Mouse (Mus musculus) erythroblast, adult 5-6 weeks (primary cell): ENCODE measurements around the gene Wnt8b. TPM values are rescaled to one million over a fixed set of nuclear protein-coding genes. Genes with fewer than 3 reads are reported as not detected.
"Not testable (repeated sequence)": the region's sequence is repeated elsewhere in the genome, so short reads cannot be mapped to it uniquely, and the experiment has no call there.

Source experiments
- ATAC-seq: replicated peaks from 2 replicates; pipeline ENCODE4 v1.8.0; 2016; ENCODE audit warnings: moderate number of reproducible peaks, mild to moderate bottlenecking, moderate TSS enrichment, inconsistent platforms; ENCODE audit not compliant: poor library complexity, low FRiP score, severe bottlenecking
- total RNA-seq, 2 experiments: library from RNA; stranded (forward) in 1 of 2; stranded (reverse) in 1 of 2; fragments of 150-400 nt in 1 of 2; fragments of 200-764, 138-1000 nt in 1 of 2; gene quantifications; 2 replicates each; pipeline versions ENCODE4 v1.2.3 to v1.2.4; 2015 to 2017; ENCODE audit warnings: low replicate concordance in 2 of 2

Gene Wnt8b
- total RNA-seq (2015; ENCODE audit: low replicate concordance) (not detected in 2 replicates), total RNA-seq (2017; ENCODE audit: low replicate concordance) (not detected in 2 replicates)

- ATAC-seq = no peak
Measured at GRCm38 (mm10) chr19:44493128-44493527, at the start of gene Wnt8b. TSS of gene Wnt8b (plus strand) at chr19:44493472.

GRCm38 (mm10) chr19:44445755-44446154, 47.5 kb upstream of the Wnt8b start:
- ATAC-seq = no peak

- no peak for ATAC-seq
Measured at GRCm38 (mm10) chr19:44447927-44448326, 45.3 kb upstream of the Wnt8b start.

DNA sequence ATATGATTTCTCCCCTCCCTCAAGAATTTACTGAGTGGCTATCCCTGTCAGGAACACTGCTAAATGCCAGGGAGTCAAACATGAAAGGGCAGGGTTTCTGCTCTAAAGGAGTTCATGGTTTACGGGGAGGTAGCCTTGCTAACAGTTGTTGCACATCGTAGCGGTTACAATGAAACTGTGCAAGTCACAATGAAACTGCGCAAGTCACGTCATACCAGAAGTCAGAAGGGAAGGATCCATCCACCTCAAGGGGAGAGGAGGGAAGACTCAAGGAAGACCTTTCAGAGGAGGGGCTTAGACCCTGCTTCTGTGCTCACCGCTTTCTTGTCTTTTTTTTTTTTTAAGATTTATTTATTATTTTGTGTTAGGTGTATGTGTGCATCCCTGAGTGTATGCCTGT, 38.4 kb upstream of the Wnt8b start:
- ATAC-seq = no peak

DNA sequence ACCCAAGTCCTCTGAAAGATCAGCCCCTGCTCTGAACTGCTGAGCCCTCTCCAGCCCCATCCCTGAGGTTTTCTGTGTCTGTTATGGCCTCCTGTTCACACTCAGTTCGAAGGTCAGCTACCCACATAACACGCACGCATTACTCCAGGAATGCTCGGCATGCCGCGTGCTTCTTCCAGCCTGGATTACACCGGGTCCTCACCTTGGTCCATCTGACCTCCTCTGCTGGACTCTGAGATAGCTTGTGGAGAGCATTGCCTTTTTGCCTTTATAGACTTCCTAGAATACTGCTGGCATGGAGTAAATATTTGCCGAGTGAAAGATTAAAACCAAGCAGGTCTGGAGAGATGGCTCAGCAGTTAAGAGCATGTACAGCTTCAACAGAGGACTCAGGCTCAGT, 37.9 kb upstream of the Wnt8b start:
- no peak for ATAC-seq

GRCm38 (mm10) chr19:44457359-44458055, 35.8 kb upstream of the Wnt8b start:
- no peak for ATAC-seq

DNA sequence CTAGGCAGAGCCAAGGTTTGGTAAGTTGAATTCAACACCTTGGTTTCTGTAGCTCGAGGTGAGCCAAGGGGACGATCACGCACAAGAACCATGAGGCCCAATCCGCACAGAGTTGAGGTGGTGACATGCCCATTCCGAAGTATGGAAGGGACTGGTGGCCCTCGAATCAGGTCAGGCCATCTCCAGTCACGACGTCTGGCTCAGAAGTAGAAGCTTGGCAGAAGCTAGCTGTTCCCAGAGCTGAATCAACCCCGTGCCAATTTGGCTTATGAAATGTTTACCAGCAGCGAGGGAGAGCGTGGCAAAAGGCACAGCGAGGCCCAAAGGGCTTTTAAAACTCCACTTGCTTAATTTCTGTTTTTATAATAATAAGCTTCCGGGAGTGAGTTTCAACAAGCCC, 34.6 kb upstream of the Wnt8b start:
- ATAC-seq = no peak

- ATAC-seq = no peak
Measured at GRCm38 (mm10) chr19:44460441-44460840, 32.8 kb upstream of the Wnt8b start.

DNA sequence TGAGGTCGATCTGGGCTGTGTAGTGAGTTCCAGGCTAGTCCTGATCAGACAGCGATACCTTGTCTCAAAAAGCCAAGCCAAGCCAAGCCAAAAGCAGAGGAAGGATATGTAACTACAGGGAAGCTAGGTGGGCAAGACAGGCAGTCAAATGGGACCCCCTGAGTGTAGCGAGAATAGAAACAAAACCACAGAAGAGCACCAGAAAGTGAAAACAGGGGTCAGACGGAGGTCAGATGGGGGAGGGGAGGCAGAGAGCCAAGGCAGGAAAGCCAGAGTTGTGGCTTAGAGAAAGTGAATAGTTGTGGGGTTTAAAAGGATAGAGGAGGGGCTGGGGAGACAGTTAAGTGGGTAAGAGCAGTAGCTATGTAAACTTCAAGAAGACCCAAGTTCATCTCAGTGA, 31.8 kb upstream of the Wnt8b start:
- ATAC-seq = no peak

GRCm38 (mm10) chr19:44462141-44462540, 31.1 kb upstream of the Wnt8b start:
- ATAC-seq = no peak

- ATAC-seq = not testable (repeated sequence)
Measured at GRCm38 (mm10) chr19:44465960-44466525, 27.2 kb upstream of the Wnt8b start.

DNA sequence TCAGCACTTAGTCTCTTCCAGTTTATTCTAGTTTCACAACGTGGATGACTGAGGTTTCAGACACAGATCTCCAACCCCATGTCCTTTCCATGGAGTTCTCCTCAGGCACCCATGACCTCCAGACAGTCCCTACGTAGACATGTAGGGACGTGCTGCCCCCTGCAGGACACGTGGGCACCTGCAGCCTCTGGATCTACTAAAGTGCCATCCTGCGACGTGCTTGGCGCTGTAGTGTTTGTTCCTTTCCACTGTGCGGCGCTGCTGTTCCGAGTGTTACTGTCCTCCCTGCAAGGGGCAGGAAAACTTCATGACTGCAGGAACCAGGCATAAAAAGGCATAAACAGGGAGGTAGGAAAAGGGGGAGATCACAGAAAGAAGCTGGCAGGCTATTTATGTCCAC, 19.1 kb upstream of the Wnt8b start:
- ATAC-seq = peak; percentile 89

GRCm38 (mm10) chr19:44475268-44475667, 18.0 kb upstream of the Wnt8b start:
- no peak for ATAC-seq

GRCm38 (mm10) chr19:44476541-44476940, 16.7 kb upstream of the Wnt8b start:
- no peak for ATAC-seq

GRCm38 (mm10) chr19:44487266-44487665, 6.0 kb upstream of the Wnt8b start:
- ATAC-seq = peak; percentile 91

- no peak for ATAC-seq
Measured at GRCm38 (mm10) chr19:44496511-44496910, 3.2 kb downstream of the Wnt8b start.

- no peak for ATAC-seq
Measured at GRCm38 (mm10) chr19:44496941-44497340, 3.7 kb downstream of the Wnt8b start.

DNA sequence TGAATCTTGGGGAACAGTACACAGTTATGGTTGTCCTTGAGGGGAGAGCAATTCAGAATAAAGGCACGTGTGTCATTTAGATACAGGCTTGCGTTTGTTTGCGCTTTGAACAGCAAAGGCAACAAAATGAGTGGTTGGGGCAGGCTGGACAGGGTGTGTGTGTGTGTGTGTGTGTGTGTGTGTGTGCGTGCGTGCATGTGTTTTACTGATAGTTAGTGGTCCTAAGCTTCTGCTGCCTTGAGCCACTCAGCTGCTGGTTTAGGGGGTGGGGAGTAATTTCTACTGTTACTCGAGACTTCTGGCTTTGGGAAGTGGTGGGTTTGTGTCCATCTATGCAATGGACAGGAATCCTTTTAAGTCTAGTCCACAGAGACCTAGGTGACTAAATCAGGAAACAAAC, 5.7 kb downstream of the Wnt8b start:
- ATAC-seq = no peak

DNA sequence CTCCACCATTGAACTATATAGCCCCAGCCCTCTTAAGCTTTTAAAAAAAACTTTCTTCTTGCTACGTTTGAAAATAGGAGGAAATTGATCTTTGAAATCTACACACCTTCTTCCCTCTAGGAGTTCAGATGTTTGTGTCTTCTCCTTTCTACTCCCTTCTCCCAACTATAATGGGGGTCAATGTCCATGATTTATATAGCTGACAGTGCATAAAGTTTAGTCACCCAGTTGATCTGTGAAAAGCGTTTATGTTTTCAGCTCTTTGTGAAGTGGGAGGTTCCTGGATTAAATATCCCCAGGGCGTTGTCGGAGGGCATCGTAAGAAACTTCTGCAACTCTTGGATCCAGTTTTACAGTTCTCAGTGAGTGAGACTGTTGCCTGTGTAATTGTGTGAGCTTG, 7.0 kb downstream of the Wnt8b start:
- no peak for ATAC-seq

DNA sequence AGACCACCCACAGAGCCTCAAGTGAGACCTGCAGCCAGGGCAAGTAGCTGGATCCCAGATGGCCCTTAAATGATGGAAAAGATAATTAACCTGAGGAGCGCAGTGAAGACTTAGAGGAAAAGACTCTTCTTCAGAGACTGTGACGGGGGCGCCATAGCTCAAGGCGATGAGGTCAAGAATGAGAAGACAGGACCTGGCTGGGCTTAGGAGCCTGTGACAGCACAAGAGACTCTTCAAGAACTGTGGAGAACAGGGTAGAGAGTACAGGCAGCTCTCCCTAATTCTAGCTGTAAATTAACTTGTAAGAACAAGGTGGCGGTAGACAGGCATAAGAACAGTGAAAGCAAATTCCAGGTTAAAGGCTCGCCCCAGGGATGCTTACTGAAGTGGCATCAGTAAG, 8.7 kb downstream of the Wnt8b start:
- ATAC-seq = no peak

DNA sequence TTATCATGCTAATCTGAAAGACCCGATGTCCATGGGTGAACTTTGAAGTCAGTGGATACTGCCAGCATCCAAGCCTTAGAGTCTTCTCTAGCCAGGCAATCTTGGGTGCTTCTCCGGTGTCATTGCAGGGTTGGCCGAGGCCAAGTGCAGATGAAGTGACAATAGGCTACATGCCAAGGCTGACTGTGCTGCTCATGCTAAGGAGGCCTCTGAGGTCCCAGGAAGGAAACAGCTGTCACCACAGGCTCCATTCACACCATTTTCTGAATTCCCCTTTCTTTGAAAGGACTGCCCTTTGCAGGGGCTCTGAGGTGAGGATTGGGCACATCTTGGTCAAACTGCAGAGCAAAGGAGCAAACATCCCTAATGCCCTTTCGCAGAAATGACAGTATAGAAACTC, 9.5 kb downstream of the Wnt8b start:
- no peak for ATAC-seq
